Mouse (Mus musculus): Measurements from ENCODE around the gene Ntm.

GRCm38 (mm10) chr9:29215796-29216195 is 747.1 kb downstream of the Ntm start:
- TF ChIP-seq ELF1 (IDR thresholded peaks at IDR 0.05; ENCODE audit: low read depth, low read length) (no peak), CTCF (IDR thresholded peaks at IDR 0.05 in 2 of 3, conservative IDR thresholded peaks at IDR 0.05 in 1 of 3; ENCODE audit: control insufficient read depth in 1 of 3, insufficient read depth in 1 of 3, low read depth in 2 of 3, low read length in 3 of 3, poor library complexity in 1 of 3, severe bottlenecking in 1 of 3) (no peak), USF2 (IDR thresholded peaks at IDR 0.05; ENCODE audit: borderline replicate concordance in 1 of 2, insufficient read depth in 1 of 2, low read depth in 1 of 2, low read length in 2 of 2) (no peak)

All from MEL (cell line).